Mouse (Mus musculus) c-Kit-positive CD71-positive TER-119-negative erythroid progenitor cells, embryonic 14.5 days (primary cell): ENCODE measurements around the gene Etd.
"Not testable (repeated sequence)": the region's sequence is repeated elsewhere in the genome, so short reads cannot be mapped to it uniquely, and the experiment has no call there.

ENCODE experiments used
- DNase-seq: peaks from one replicate; pipeline ENCODE4 v3.0.0-alpha.2; 2013; ENCODE audit warnings: low read depth

Gene Etd

GRCm38 (mm10) chrX:53434618-53435017 is at the start of gene Etd:
Etd (plus strand) TSS chrX:53434918.
- no peak for DNase-seq

GRCm38 (mm10) chrX:53386362-53386761 is 48.4 kb upstream of the Etd start:
- DNase-seq = no peak

- DNase-seq = peak; percentile 4
Measured at GRCm38 (mm10) chrX:53432888-53433287, 1.8 kb upstream of the Etd start.

- no peak for DNase-seq
Measured at GRCm38 (mm10) chrX:53459573-53459972, 24.9 kb downstream of the Etd start.

GRCm38 (mm10) chrX:53464194-53464593 is 29.5 kb downstream of the Etd start:
- not testable (repeated sequence) for DNase-seq
